Mouse (Mus musculus) liver, embryonic 14.5 days (tissue): ENCODE data around the gene Ndufa12. TPM values are rescaled to one million over a fixed set of nuclear protein-coding genes. Genes with fewer than 3 reads are reported as not detected.
A peak's percentile ranks its signal among the peaks of the same experiment; 100 is the strongest.

ENCODE experiments used
- ATAC-seq: fragments of 200-750 bp; cut with Nextera tagmentation; 2 replicates; pipeline ENCODE4 v1.8.0; 2017; ENCODE audit warnings: moderate number of reproducible peaks, mild to moderate bottlenecking, moderate library complexity; ENCODE audit not compliant: insufficient read depth
- DNase-seq, 3 experiments: peaks; one replicate each; pipeline ENCODE4 v3.0.0-alpha.2; 2012 to 2013; ENCODE audit warnings: low read depth in 3 of 3, low spot score in 3 of 3
- H3K27ac ChIP-seq: fragments of 300-500 bp; sonication (generic); 2 replicates; pipeline ENCODE4 v1.5.1; 2014; ENCODE audit warnings: moderate library complexity, mild to moderate bottlenecking, control low read depth, inconsistent platforms
- H3K27me3 ChIP-seq: fragments of 300-500 bp; sonication (generic); 2 replicates; pipeline ENCODE4 v1.6.1; 2014; ENCODE audit warnings: mild to moderate bottlenecking, low read length, moderate library complexity; ENCODE audit not compliant: control insufficient read depth, insufficient read depth
- H3K36me3 ChIP-seq: fragments of 300-500 bp; sonication (generic); replicated peaks from 2 replicates; pipeline ENCODE4 v1.6.1; 2014; ENCODE audit warnings: low read depth; ENCODE audit not compliant: control insufficient read depth, insufficient read depth
- H3K4me1 ChIP-seq, 2 experiments: fragments of 200-500 bp in 1 of 2; fragments of 300-500 bp in 1 of 2; sonication (generic) in 1 of 2; replicated peaks; 2 replicates each; pipeline ENCODE4 v1.6.1; 2012 to 2014; ENCODE audit warnings: antibody characterized with exemption in 1 of 2, inconsistent platforms in 1 of 2, low read length in 1 of 2; ENCODE audit not compliant: control insufficient read depth in 2 of 2, insufficient read depth in 2 of 2
- H3K4me2 ChIP-seq: fragments of 300-500 bp; sonication (generic); 2 replicates; pipeline ENCODE4 v1.6.1; 2014; ENCODE audit warnings: low read depth, mild to moderate bottlenecking, control low read depth, moderate library complexity
- H3K4me3 ChIP-seq, 2 experiments: fragments of 200-500 bp in 1 of 2; fragments of 300-500 bp in 1 of 2; sonication (generic) in 1 of 2; 2 replicates each; pipeline ENCODE4 v1.5.1; 2012 to 2014; ENCODE audit warnings: low read depth in 2 of 2, low read length in 2 of 2, mild to moderate bottlenecking in 2 of 2, control low read depth in 1 of 2, inconsistent platforms in 1 of 2, moderate library complexity in 1 of 2; ENCODE audit not compliant: insufficient read depth in 1 of 2
- H3K9ac ChIP-seq: fragments of 300-500 bp; sonication (generic); replicated peaks from 2 replicates; pipeline ENCODE4 v1.6.1; 2014; ENCODE audit warnings: mild to moderate bottlenecking, control low read depth, moderate library complexity
- H3K9me3 ChIP-seq: fragments of 300-500 bp; sonication (generic); 2 replicates; pipeline ENCODE4 v1.6.1; 2016; ENCODE audit warnings: low read length, mixed read lengths; ENCODE audit not compliant: control insufficient read depth
- CTCF ChIP-seq: IDR thresholded peaks from 2 replicates; pipeline ENCODE4 v1.5.1; 2016; ENCODE audit warnings: antibody characterized with exemption, low read depth, control low read depth
- EP300 ChIP-seq: IDR thresholded peaks from 2 replicates; pipeline ENCODE4 v1.6.1; 2016; ENCODE audit warnings: antibody characterized with exemption, low read depth
- WGBS: fragments of 180-500 bp; shearing (Covaris S2); extraction: QIAGEN DNeasy Blood & Tissue Kit; methylation state at CpG from one replicate; pipeline ENCODE4 v1.1.7; 2014; ENCODE audit not compliant: insufficient replicate concordance; 5-methylcytosine and 5-hydroxymethylcytosine counted together
- polyA plus RNA-seq, 2 experiments: library from polyadenylated mRNA; depleted of rRNA in 1 of 2; stranded (reverse) in 1 of 2; unstranded in 1 of 2; fragments of >200 nt; fragmentation: Nextera tagmentation in 1 of 2; extraction: Ambion mirVana in 1 of 2; gene quantifications; 2 replicates each; pipeline versions ENCODE4 v1.2.1 to v1.2.3; 2012 to 2014

The Ndufa12 gene
- polyA plus RNA-seq, 2 experiments, result 80.2 to 213 TPM

GRCm38 (mm10) chr10:94260544-94260943 is 62.0 kb downstream of the Ndufa12 start:
- 62% methylated on average over 1 of the region's 1 CpGs for WGBS
- Histone ChIP-seq H3K4me3 (no peak overlapping the region), H3K9ac (no peak overlapping the region), H3K4me2 (no peak overlapping the region), H3K4me1 (peaks cover 3 to 4% of the 10 kb centered on the region in 2 experiments; a peak in 1 of 4 replicates), H3K36me3 (no peaks in the 10 kb centered on the region), H3K27ac (no peak overlapping the region), H3K9me3 (no peaks in the 10 kb centered on the region), H3K27me3 (no peaks in the 10 kb centered on the region)
- DNase-seq, result no peak
- ATAC-seq, result no peak
- TF ChIP-seq EP300, result peak; percentile 52
- TF ChIP-seq CTCF, result no peak

GRCm38 (mm10) chr10:94262646-94263045 is 64.1 kb downstream of the Ndufa12 start:
- DNase-seq (no peak), ATAC-seq (no peak)
- Histone ChIP-seq H3K27ac (no peak overlapping the region), H3K9me3 (no peaks in the 10 kb centered on the region), H3K9ac (no peak overlapping the region), H3K4me1 (peaks cover 0 to 3% of the 10 kb centered on the region in 2 experiments; a peak in 1 of 4 replicates), H3K27me3 (no peaks in the 10 kb centered on the region), H3K4me2 (no peak overlapping the region), H3K36me3 (no peaks in the 10 kb centered on the region), H3K4me3 (no peak overlapping the region)
- no peak for TF ChIP-seq CTCF
- no peak for TF ChIP-seq EP300
- 76% methylated on average over 13 of the region's 13 CpGs for WGBS

GRCm38 (mm10) chr10:94263211-94263610 is 64.7 kb downstream of the Ndufa12 start:
- Histone ChIP-seq H3K9ac (no peak overlapping the region), H3K4me2 (no peak overlapping the region), H3K36me3 (no peaks in the 10 kb centered on the region), H3K27ac (no peak overlapping the region), H3K4me3 (no peak overlapping the region), H3K4me1 (peaks cover 0 to 3% of the 10 kb centered on the region in 2 experiments; a peak in 1 of 4 replicates), H3K27me3 (no peaks in the 10 kb centered on the region), H3K9me3 (no peaks in the 10 kb centered on the region)
- no peak for TF ChIP-seq CTCF
- no peak for TF ChIP-seq EP300
- ATAC-seq (no peak), DNase-seq (no peak)
- WGBS, result 49% methylated on average over 3 of the region's 3 CpGs

- H3K27ac ChIP-seq, result no peak overlapping the region
- H3K9me3 ChIP-seq, result no peaks in the 10 kb centered on the region
- 66% methylated on average over 17 of the region's 17 CpGs for WGBS
- H3K4me1 ChIP-seq, result no peaks in the 10 kb centered on the region
- no peak overlapping the region for H3K9ac ChIP-seq
- H3K4me3 ChIP-seq, result no peak overlapping the region
- no peaks in the 10 kb centered on the region for H3K27me3 ChIP-seq
- DNase-seq (no peak), ATAC-seq (no peak)
- no peak for TF ChIP-seq CTCF
- TF ChIP-seq EP300, result no peak
- no peak overlapping the region for H3K4me2 ChIP-seq
- no peaks in the 10 kb centered on the region for H3K36me3 ChIP-seq
Measured at GRCm38 (mm10) chr10:94265656-94266542, 67.4 kb downstream of the Ndufa12 start.

Other genes starting within 250 kb of the Ndufa12 start
- 4.9 and 6.6 TPM in 2 replicates for gene Vezt, start 162.9 kb upstream of the Ndufa12 start, polyA plus RNA-seq (2012; rRNA removed)
- 12.7 and 14.6 TPM in 2 replicates for gene Vezt, start 162.9 kb upstream of the Ndufa12 start, polyA plus RNA-seq (2014; fragmentation: Nextera tagmentation; extraction: Ambion mirVana)
- gene Fgd6, start 162.7 kb upstream of the Ndufa12 start, polyA plus RNA-seq (2012; rRNA removed), result 2.5 and 2.9 TPM in 2 replicates
- 2.4 and 2.9 TPM in 2 replicates for gene Fgd6, start 162.7 kb upstream of the Ndufa12 start, polyA plus RNA-seq (2014; fragmentation: Nextera tagmentation; extraction: Ambion mirVana)
- 2.2 and 2.3 TPM in 2 replicates for gene Nr2c1, start 50.7 kb upstream of the Ndufa12 start, polyA plus RNA-seq (2012; rRNA removed)
- gene Nr2c1, start 50.7 kb upstream of the Ndufa12 start, polyA plus RNA-seq (2014; fragmentation: Nextera tagmentation; extraction: Ambion mirVana), result 2.2 and 2.5 TPM in 2 replicates
- gene Gm4792, start 100.0 kb downstream of the Ndufa12 start, polyA plus RNA-seq (2012; rRNA removed), result not detected in 2 replicates
- gene Gm4792, start 100.0 kb downstream of the Ndufa12 start, polyA plus RNA-seq (2014; fragmentation: Nextera tagmentation; extraction: Ambion mirVana), result not detected in 2 replicates
- 1.0 and 1.4 TPM in 2 replicates for gene Tmcc3, start 113.2 kb downstream of the Ndufa12 start, polyA plus RNA-seq (2012; rRNA removed)
- 2.6 and 2.9 TPM in 2 replicates for gene Tmcc3, start 113.2 kb downstream of the Ndufa12 start, polyA plus RNA-seq (2014; fragmentation: Nextera tagmentation; extraction: Ambion mirVana)